Mouse (Mus musculus): ENCODE measurements around the gene Tnfrsf14. TPM values are rescaled to one million over a fixed set of nuclear protein-coding genes. Genes with fewer than 3 reads are reported as not detected.

Tnfrsf14 gene
- total RNA-seq, 2 experiments from 2014 or later = 0.94 to 1.2 TPM

GRCm38 (mm10) chr4:154882014-154882659 lies 46.2 kb downstream of the Tnfrsf14 start:
- DNase-seq (ENCODE audit: low spot score in 2 of 2) = no peak

DNA sequence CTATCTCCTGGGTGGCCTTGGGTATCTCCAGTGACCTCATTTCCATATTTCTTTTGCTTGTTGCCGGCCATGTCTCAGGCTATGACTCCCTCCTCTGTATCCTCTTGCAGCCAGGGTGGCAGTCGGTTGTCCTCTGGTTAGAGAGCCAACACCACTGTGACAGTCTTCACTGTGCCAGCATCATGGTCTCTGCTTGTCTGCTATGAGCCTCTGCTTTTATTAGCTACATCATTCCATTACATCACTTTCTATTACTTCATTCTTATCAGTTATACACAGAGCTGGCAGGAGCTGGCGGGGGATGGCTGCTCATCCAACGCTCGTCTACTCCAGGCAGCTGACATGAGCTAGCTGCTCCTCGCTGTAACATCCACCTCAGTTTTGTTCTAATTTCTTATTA lies 47.6 kb downstream of the Tnfrsf14 start:
- DNase-seq (ENCODE audit: low spot score in 2 of 2) = peak in 1 of 2 experiments; percentile 55

GRCm38 (mm10) chr4:154877864-154878548 lies 50.4 kb downstream of the Tnfrsf14 start:
- peak; percentile 83 to 92 for DNase-seq (ENCODE audit: low spot score in 2 of 2)

GRCm38 (mm10) chr4:154873186-154873585 lies 55.2 kb downstream of the Tnfrsf14 start:
- DNase-seq (ENCODE audit: low spot score in 2 of 2) = no peak

Other genes with a start within 250 kb of the Tnfrsf14 start
- gene Ttc34, start 91.1 kb downstream of the Tnfrsf14 start, total RNA-seq (2021) = 1 to 10 TPM; 3.1 to 3.3 TPM
- gene Mmel1, start 59.0 kb downstream of the Tnfrsf14 start, total RNA-seq (2021) = under 1 TPM; 0.20 to 0.25 TPM
- gene Fam213b, start 29.4 kb downstream of the Tnfrsf14 start, total RNA-seq (2021) = 10 to 100 TPM; 54.8 to 58.7 TPM
- 10 to 100 TPM; 15.5 to 25.8 TPM for gene Hes5, start 32.4 kb upstream of the Tnfrsf14 start, total RNA-seq (2021)
- gene Pank4, start 35.6 kb upstream of the Tnfrsf14 start, total RNA-seq (2021) = 10 to 100 TPM; 36.0 to 37.7 TPM
- gene Plch2, start 128.2 kb upstream of the Tnfrsf14 start, total RNA-seq (2021) = 100 to 1,000 TPM in 1 of 2 experiments, 10 to 100 TPM in 1; 93.4 to 102 TPM
- 10 to 100 TPM; 21.5 to 22.0 TPM for gene Pex10, start 138.5 kb upstream of the Tnfrsf14 start, total RNA-seq (2021)
- gene Rer1, start 157.8 kb upstream of the Tnfrsf14 start, total RNA-seq (2021) = 10 to 100 TPM; 63.4 to 65.5 TPM
- 10 to 100 TPM in 1 of 2 experiments, 1 to 10 TPM in 1; 9.3 to 11.3 TPM for gene Morn1, start 158.0 kb upstream of the Tnfrsf14 start, total RNA-seq (2021)

Measured in layer of hippocampus, adult 18-20 months (tissue).